Mouse (Mus musculus) lung, adult 18-20 months (tissue): Measurements from ENCODE around the gene Numa1.
A peak's percentile ranks its signal among the peaks of the same experiment; 100 is the strongest.
"Not testable (repeated sequence)": the region's sequence is repeated elsewhere in the genome, so short reads cannot be mapped to it uniquely, and the experiment has no call there.

Source experiments
- DNase-seq, 2 experiments: peaks; one replicate each; pipeline ENCODE4 v3.0.0; 2022; ENCODE audit warnings: mixed read lengths in 2 of 2

Numa1 gene

GRCm38 (mm10) chr7:101938348-101938747, 4.4 kb downstream of the Numa1 start:
- no peak for DNase-seq

- DNase-seq = no peak
Observed at GRCm38 (mm10) chr7:101939758-101940157, 5.8 kb downstream of the Numa1 start.

- not testable (repeated sequence) for DNase-seq
Observed at GRCm38 (mm10) chr7:101949008-101949407, 15.1 kb downstream of the Numa1 start.

GRCm38 (mm10) chr7:101951648-101952047, 17.7 kb downstream of the Numa1 start:
- no peak for DNase-seq

- no peak for DNase-seq
Observed at GRCm38 (mm10) chr7:101952098-101952497, 18.2 kb downstream of the Numa1 start.

- DNase-seq = no peak
Observed at GRCm38 (mm10) chr7:101954163-101954562, 20.3 kb downstream of the Numa1 start.

GRCm38 (mm10) chr7:101955276-101955675, 21.4 kb downstream of the Numa1 start:
- DNase-seq = no peak

GRCm38 (mm10) chr7:101955862-101956261, 22.0 kb downstream of the Numa1 start:
- DNase-seq = no peak

- no peak for DNase-seq
Observed at GRCm38 (mm10) chr7:101956481-101956880, 22.6 kb downstream of the Numa1 start.

- DNase-seq = no peak
Observed at GRCm38 (mm10) chr7:101956911-101957310, 23.0 kb downstream of the Numa1 start.

GRCm38 (mm10) chr7:101962829-101963228, 28.9 kb downstream of the Numa1 start:
- no peak for DNase-seq

- no peak for DNase-seq
Observed at GRCm38 (mm10) chr7:101963621-101964020, 29.7 kb downstream of the Numa1 start.

- DNase-seq = no peak
Observed at GRCm38 (mm10) chr7:101964551-101964950, 30.6 kb downstream of the Numa1 start.

- DNase-seq = no peak
Observed at GRCm38 (mm10) chr7:101965606-101966005, 31.7 kb downstream of the Numa1 start.

GRCm38 (mm10) chr7:101967256-101967655, 33.3 kb downstream of the Numa1 start:
- no peak for DNase-seq

- no peak for DNase-seq
Observed at GRCm38 (mm10) chr7:101968751-101969150, 34.8 kb downstream of the Numa1 start.

GRCm38 (mm10) chr7:101969694-101970428, 36.0 kb downstream of the Numa1 start:
- DNase-seq = peak; percentile 85

- peak; percentile 92 to 94 for DNase-seq
Observed at GRCm38 (mm10) chr7:101970429-101970775, 36.5 kb downstream of the Numa1 start.

- peak; percentile 86 to 90 for DNase-seq
Observed at GRCm38 (mm10) chr7:101970821-101971461, 37.0 kb downstream of the Numa1 start.

GRCm38 (mm10) chr7:101971721-101972120, 37.8 kb downstream of the Numa1 start:
- no peak for DNase-seq

GRCm38 (mm10) chr7:101973730-101974129, 39.8 kb downstream of the Numa1 start:
- no peak for DNase-seq

- DNase-seq = peak; percentile 47 to 53
Observed at GRCm38 (mm10) chr7:101974505-101974904, 40.6 kb downstream of the Numa1 start.

GRCm38 (mm10) chr7:101982735-101983134, 48.8 kb downstream of the Numa1 start:
- DNase-seq = no peak

- no peak for DNase-seq
Observed at GRCm38 (mm10) chr7:101985081-101985480, 51.2 kb downstream of the Numa1 start.

- no peak for DNase-seq
Observed at GRCm38 (mm10) chr7:101994241-101994640, 60.3 kb downstream of the Numa1 start.
